Mouse (Mus musculus) spleen, adult 2 months (tissue): Measurements from ENCODE around the gene Kat6b.

Source experiments
- CTCF ChIP-seq: fragments of 200-500 bp; IDR thresholded peaks from 2 replicates; pipeline ENCODE4 v1.5.1; 2011; ENCODE audit warnings: mild to moderate bottlenecking, inconsistent platforms; ENCODE audit not compliant: insufficient read depth, insufficient read length, insufficient replicate concordance; ENCODE audit errors: extremely low read depth
- POLR2A ChIP-seq: fragments of 200-500 bp; IDR thresholded peaks from 2 replicates; pipeline ENCODE4 v1.6.1; 2011; ENCODE audit warnings: low read depth, low read length, inconsistent platforms

- no peak for TF ChIP-seq CTCF
- TF ChIP-seq POLR2A, result no peak
Observed at GRCm38 (mm10) chr14:21440526-21440925, 40.7 kb upstream of the Kat6b start.
